Mouse (Mus musculus) spleen, adult 12 weeks (tissue): ENCODE data around the gene Stab2.

ENCODE experiments used
- DNase-seq: peaks from one replicate; pipeline ENCODE4 v3.0.0; 2022; ENCODE audit warnings: low spot score

The Stab2 gene

DNA sequence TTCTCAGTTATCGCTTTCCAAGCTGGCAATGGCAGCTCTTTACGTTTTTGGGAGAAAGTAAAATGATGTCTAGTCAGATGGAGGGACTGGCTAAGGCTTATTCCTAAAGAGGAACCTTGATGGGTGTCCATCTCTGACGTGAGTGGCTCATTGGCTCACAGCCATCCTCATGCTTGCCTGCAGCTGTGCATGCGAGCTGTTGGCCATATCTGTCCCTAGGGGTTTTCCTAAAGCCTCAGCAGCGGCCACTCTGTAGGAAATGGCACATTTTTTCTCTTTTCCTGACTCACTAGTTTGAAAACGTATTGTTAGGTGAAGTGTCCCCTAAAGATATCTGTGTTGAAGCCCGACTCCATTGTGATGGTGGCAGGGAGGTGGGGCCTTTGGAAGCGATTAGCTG is 18.0 kb downstream of the Stab2 start:
- DNase-seq: no peak

DNA sequence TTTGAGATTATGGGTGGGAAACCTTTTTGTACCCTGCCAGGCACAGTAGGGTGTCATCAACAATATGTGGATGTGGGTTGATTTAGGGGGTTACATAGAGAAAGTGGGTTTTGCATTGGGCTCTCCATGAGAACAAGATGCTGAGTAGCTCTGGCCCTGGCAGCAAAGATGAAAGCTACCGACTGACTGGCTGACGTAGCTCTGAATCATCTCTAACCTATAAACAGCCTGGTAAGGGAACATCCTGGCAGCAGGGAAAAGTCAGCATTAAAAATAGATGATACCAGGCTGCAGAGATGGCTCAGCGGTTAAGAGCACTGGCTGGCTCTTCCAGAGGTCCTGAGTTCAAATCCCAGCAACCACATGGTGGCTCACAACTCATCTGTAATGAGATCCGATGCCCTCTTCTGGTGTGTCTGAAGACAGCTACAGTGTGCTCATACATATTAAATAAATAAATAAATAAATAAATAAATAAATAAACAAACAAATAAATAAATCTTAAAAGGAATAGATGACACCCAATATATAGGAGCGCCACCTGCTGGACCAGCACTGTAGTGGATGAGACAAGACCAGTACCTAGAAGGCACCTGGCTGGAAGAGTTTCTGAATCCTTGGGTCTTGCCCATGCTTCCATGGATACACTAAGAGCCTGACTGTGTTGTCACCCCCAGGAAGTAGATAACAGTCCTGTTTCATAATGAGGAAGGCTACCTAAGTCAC is 31.7 kb downstream of the Stab2 start:
- DNase-seq: no peak

DNA sequence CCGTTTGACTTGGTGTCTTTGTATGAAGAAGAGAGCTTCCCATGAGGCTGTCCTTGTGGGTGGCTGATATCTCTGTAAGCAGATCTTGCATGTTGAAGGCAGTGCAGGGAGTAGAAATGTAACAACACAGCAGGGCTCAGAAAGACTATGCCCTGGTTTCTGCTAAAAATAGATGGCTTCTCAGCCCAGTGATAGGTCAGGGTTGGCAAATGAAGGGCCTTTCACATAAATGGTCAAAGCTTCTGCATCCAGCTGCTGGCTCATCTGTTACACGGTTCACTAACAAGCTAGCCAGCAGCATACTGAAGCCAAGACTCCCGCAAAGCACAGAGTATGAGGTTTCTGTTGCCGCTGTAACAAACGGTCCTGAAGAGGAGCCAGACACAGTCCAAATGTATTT is 34.5 kb downstream of the Stab2 start:
- DNase-seq: no peak

DNA sequence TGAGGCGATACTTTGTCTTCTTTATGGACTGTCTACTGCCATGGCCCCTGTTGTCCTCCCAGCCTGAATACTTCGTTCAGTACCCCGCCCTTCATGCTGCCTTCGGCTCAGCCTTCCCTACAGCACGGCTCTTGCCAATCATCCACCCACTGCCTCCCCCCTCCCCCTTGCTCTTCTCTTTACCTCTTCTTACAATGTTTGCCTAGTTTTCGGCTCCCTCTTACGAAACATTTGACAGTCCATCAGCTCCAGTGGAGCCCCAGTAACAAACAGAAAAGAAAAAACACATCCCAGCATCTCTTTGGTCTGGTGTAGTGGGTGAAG is 35.4 kb downstream of the Stab2 start:
- no peak for DNase-seq

DNA sequence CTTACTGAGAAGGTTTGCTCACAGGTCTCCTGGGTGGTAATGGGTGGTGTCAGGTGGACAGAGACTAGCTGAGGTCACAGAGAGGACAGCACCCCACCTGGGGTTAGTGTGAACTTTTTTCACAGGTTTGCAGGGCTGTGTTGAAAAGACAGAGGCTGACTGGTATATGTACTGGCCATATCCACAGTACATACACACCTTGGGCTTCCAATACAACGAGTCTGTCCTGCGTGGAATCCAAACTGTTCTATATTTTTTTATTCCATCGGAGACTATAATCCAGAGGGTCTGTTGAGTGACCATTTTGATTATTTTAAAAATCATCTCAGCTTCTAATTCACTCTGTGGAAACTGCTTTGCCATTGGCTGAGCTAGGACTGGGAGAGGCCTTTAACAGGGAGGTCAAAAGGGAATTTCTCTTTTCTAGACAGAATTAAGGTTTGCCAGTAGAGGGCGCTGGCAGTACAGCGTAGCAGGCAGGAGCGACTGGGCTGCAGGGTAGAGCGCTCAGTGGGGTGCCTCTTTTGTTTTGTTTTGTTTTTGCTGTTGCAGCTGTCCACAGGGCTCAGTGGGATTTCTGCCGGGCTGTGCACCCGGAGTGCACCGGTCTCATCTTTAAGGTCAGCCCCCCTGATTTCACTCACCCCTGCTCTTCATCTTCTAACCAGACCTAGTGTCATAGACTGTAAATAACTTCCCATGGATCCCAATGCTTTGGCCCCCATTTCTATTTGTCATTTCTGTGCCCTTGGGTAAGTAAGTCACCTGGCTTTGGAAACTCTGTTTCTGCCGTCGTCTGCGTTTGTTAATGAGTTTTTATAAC is 35.9 kb downstream of the Stab2 start:
- DNase-seq: no peak

DNA sequence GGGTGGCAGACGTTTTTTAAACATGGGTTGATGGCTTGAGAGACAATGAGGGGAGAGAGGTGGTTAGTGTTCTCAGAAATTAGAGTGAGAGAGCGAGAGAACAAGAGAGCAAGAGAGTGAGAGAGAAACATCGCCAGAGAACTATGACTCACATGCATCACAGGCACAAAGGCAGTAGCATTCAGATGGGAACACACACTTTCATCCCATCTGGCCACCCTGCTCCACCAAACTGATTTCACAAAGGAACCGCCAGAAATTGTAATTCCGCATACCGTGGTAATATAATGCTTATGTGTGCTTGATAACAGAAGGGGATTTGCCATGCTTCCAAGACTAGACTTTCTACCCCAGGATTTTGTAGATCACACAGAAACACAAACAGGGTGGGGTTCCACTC is 38.5 kb downstream of the Stab2 start:
- DNase-seq: no peak

DNA sequence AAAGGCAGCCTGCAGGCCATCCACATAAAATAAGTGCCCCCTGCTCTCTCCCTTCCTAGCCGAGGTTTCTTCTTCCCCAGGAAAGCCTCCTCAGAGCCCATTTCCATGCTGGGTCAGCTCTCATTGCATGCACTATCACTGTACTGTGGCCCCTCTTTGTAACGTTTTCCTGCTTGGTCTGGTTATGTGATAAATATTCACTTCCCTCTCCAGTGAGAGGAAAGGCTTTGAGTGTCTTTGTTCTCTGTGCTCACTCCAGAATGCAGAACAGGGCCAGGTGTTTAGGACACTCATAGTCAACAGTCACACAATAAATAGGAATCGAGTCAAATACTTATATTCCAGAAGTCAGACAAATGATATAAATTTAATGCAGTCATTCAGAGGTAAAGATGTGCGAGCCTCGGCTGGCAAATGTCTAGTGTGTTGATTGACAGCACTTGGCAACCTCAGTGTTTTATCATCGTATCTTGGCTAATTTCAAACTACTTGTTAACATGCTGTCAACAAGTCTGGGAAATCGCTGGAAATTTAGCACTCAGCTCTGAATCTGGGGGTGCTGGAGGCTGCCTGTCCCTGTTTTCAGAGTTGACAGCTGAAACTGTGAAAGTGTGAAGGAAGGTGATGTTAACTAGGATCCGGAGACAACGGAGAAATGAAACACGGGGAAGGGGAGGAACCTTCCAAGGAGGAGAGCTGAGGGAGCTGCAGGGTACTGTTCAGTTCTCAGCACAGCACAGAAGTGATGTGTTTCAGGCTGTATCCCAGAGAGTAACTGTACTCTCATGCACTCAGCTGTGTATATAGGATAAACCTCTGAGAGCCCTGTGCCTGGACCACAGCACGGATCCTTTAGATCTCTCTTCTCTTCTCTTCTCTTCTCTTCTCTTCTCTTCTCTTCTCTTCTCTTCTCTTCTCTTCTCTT is 46.0 kb downstream of the Stab2 start:
- no peak for DNase-seq

DNA sequence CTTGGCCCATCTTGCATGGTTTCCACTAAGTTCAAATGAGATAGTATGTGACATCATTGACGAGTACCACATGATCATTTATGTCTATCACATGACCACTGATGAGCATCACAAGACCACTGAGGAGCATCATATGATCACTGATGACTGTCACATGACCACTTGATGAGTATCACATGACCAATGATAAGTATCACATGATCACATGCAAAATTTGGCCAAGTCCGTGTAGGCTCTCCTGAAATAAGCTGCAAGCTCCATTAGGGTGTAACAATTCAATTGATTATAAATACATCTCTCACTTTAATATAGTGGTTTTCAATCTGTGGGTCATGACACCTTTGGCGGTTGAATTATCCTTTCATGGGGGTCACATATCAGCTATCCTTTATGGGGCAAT is 52.5 kb downstream of the Stab2 start:
- no peak for DNase-seq

DNA sequence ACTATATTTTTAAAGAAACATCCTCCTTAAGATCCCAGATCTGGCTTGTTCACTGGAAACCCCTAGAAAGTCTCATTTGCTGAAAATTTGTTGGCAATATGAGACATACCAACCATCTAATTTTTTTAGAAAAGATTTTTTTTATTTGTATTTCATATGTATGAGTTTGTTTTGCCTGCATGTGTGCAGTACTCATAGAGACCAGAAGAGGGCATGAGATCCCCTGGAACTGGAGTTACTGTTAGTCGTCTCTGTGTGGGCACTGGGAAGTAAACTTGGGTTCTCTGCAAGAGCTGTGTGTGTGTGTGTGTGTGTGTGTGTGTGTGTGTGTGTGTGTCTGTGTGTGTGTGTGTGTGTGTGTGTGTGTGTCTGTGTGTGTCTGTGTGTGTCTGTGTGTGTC is 55.1 kb downstream of the Stab2 start:
- DNase-seq: no peak

DNA sequence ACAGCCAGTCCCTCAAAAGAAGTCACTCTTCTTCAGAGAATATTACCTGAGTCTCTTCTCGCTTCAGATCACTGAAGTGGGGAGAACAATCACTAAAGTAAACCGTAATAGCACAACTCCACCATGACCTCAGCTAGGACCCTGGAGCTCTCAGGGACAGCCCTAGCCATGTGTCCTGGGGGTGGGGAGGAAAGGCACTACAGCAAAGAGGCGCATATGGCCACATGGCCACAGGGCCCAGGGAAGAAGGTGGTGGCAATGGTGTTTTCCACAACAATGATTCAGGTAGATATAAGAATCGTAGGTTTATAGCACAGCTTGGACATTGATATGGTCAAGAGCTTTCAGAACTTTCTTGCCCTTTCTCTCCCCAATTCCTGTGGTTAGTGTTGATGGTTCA is 57.0 kb downstream of the Stab2 start:
- no peak for DNase-seq

DNA sequence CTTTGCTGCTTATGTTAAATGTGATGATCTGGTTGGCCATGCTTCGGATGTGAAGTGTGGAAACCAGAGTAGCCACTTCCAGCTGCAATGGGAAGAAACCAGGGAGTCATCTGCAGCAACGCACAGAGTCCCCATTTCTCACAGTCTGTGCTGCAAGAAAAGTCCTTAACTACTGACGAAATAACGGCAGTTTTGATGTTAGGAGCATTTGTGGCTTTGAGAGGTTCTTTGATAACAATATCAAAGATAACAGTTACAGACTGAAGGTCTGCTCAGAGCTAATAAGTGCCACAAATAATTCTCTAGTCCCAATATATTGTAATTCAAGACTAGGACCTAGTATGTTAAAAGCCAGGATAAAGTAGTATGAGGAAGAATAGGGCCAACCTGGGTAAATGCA is 57.9 kb downstream of the Stab2 start:
- no peak for DNase-seq

DNA sequence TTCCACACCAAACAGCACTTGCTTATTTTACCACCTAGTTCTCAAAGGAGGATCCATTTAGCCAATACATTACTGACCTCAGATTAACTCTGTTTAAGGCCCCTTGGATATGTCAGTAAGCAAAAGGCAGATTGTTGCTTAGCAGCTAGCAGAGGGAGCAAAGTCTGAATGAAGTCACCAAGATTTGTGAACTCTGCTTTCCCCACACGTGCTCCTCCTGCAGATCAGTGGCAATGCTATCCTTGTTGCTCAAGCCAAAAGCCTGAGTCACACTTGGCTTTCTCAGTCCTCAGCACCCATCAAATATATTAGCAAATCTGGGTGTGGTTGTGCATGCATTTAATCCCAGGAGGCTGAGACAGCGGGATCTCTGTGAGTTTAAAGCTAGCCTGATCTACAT is 60.3 kb downstream of the Stab2 start:
- DNase-seq: no peak

DNA sequence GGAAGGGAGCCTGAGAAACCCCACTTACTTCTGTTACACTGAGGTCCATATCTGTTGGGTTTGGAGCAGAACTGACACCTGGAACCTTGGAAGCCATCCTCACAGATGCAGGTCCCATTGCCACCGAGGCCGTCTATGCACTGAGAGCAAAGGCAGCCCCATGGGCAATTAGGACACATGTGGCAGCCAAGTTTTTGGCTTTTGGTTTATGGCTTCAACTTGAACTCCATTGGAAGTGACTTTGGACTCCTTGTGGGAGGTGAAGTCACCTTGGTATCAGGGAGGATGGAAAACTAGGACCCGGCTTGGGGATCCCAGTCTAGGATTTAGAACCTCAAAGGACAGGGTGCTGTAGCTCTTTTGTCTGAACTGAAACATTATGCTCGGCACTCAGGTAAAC is 67.2 kb downstream of the Stab2 start:
- DNase-seq: no peak

DNA sequence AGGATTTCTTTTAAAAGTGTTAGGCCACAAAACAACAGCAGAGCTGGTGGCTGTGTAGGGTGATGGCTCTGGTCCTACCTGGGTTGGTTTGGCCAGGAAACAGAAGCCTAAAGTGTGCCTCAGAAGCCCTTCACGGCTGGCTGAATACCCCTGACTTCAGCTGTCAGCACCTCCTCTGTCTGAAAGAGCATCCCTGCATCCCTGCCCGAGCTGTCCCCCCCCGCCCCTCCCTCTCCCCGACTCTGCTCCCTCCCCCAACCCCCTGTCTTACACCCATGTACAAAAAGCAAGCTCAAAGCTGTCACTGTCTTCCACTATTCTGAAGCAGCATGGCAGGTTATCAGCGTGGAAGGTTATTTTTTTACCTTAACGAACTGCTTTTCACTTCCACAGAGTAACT is 73.4 kb downstream of the Stab2 start:
- DNase-seq: no peak

DNA sequence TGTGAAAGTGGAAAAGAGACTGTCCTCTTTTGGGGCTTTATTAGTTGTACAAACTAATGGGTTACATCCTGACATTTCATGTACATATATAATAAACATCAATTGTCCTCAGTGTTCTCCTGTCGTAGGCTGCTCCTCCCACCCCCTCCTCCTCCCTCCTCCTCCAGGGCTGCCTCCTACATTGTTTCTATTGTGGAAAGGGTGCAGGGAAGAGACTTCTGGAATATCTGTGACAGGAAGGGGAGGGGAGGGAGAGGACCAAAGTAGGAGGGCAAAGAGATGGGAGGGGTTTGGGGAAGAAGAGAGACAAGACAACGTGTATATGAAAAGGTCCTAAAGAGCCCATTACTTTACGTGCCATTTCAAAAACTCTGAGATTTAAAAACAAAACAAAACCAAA is 73.9 kb downstream of the Stab2 start:
- DNase-seq: no peak

DNA sequence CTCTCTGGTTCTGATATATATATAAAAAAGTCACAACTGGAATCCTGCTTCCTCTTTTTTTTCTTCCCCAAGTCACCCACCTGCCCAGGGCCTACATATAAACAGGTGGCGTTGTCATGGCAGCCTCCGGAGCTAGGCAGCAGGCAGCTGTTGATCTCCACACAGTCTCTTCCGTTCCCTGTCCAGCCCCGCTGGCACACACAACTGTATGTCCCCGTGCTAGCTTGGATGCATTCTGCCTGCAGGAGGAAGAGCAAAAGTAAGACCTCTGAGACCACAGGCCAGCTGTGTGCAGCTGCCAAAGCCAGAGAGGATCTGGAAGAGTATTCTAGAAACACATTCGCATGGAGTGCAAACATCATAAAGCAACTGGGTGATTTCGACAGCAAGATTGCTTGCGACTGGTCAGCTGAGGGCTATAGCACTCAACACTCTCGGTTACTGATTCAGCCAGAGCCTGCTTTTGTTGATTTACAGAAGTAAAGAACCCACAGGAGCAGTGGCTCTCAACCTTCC is 74.6 kb downstream of the Stab2 start:
- DNase-seq: no peak

DNA sequence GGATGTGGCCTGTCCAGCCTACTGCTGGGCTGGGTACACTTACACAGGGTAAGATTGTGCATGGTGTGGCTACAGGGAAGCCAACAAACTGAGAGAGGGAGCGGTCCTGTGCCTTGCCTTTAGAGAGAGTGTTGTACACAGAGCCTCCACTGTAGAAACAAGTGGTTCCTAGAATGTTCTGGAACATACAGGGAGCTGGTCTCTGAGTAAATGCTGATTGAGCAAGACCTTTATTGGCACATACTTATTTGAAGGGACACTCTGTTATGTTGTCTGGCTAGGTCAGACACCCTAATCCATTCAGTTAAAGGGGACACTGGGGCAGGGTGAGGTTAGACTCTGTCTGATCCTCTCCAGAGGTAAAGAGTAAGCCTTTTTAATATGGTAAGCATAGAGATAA is 84.2 kb downstream of the Stab2 start:
- DNase-seq: no peak

DNA sequence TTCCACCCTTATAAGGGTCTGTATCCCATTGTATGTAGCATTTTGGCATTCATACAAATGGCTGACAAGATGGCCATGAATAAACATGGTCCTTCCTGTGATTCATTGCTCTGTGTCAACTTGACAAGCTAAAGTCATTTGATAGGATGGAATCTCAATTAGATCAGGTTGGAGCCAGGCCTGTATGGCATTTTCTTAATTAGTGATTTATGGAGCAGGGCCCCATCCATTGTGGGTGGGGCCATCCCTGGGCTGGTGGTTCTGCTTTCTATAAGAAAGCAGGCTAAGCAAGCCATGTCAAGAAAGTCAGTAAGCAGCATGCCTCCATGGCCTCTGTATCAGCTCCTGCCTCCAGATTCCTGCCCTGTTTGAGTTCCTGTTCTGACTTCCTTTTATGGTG is 92.2 kb downstream of the Stab2 start:
- DNase-seq: no peak

DNA sequence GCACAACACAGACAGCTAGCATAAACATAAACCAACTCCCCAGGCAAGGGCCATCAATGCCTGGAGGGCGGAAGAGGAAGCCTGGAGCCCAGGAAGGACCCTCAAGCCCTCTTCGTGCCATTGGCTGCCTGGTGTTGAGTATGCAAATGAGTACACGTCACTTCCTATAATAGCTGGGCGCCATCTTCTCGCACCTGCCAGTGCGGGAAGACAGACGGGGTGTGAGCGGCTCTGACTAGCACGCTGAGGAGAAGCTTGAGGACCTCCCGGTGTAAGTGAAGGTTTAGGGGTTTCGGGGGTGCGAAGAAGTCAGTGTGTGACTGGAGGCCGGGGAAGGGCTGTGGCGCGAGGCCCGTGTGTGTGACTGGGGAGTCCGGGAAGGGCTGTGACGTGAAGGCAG is 99.3 kb downstream of the Stab2 start:
- no peak for DNase-seq

DNA sequence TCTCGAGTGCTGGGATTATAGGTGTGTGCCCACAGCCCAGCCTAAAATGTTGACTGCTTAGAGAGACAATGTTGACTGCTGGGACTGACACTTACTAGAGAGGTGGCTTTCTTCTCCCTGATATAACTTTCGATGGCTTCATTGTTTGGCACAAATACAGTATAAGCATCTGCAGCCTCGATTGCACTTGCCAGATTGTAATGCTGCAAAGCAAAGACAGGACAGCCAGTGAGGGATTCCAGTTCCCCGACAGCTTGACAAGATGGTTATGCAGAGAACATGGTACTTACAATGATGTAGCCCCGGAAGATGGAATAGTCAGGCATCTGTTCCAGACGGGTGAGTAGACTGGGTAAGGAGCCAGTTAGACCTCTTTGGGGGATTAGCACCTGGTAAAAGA is 100.8 kb downstream of the Stab2 start:
- DNase-seq: no peak

DNA sequence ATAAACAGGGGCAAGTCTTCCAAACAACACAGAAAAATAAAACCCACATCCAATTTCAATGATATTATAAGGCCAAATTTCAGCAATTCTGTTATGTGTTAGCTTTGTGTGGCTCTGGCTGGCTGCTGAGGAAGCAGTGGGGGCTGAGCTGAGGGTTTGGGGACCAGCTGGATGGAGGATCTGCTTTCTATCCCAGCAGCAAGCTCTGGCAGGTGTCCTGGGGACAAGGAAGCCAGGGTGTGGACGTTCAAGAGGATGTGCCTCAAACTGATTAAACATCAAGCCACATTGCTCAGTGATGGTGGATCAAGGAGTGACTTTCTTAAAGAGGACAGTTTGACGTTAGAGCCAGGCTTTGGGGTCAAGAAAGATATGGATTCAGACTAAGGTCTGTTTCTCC is 112.3 kb downstream of the Stab2 start:
- DNase-seq: no peak

DNA sequence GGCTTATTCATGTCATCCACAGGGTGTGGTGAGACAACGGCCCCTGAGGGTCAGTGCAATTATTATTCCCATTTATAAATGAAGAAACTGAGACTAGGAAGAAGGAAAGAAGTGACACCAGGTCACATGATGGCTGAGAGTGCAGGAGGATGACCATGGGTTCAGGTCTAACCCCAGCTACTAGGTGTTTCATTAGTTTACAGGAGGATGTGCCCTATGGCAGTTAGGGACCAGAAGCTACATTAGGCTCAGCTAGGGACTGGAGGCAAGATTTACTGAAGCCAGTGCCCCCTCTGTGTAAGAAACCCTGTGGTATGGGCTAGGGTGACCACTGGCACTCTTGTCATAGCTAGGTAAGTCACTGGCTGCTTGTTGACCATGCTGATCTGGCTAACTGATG is 116.8 kb downstream of the Stab2 start:
- DNase-seq: no peak
